Mouse (Mus musculus) kidney, postnatal 0 days (tissue): Measurements from ENCODE around the gene Cptp. TPM values are rescaled to one million over a fixed set of nuclear protein-coding genes. Genes with fewer than 3 reads are reported as not detected.

Source experiments
- ATAC-seq: fragments of 200-750 bp; cut with Nextera tagmentation; replicated peaks from 2 replicates; pipeline ENCODE4 v1.8.0; 2017; ENCODE audit warnings: low read depth, moderate number of reproducible peaks, moderate TSS enrichment, moderate library complexity; ENCODE audit not compliant: low FRiP score
- DNase-seq: peaks from one replicate; pipeline ENCODE4 v3.0.0-alpha.2; 2016; ENCODE audit warnings: low spot score
- H3K27ac ChIP-seq: fragments of 300-500 bp; sonication (generic); 2 replicates; pipeline ENCODE4 v1.5.1; 2014; ENCODE audit warnings: mild to moderate bottlenecking
- H3K27me3 ChIP-seq: fragments of 300-500 bp; sonication (generic); 2 replicates; pipeline ENCODE4 v1.6.1; 2014; ENCODE audit warnings: low read length, mixed read lengths; ENCODE audit not compliant: insufficient read depth
- H3K36me3 ChIP-seq: fragments of 300-500 bp; sonication (generic); 2 replicates; pipeline ENCODE4 v1.6.1; 2014; ENCODE audit warnings: low read length, mixed read lengths; ENCODE audit not compliant: insufficient read depth
- H3K4me1 ChIP-seq: fragments of 300-500 bp; sonication (generic); replicated peaks from 2 replicates; pipeline ENCODE4 v1.6.1; 2014; ENCODE audit warnings: antibody characterized with exemption, low read length, mixed read lengths; ENCODE audit not compliant: insufficient read depth
- H3K4me2 ChIP-seq: fragments of 300-500 bp; sonication (generic); 2 replicates; pipeline ENCODE4 v1.6.1; 2014; ENCODE audit warnings: mild to moderate bottlenecking, low read length, moderate library complexity, mixed read lengths
- H3K4me3 ChIP-seq: fragments of 300-500 bp; sonication (generic); replicated peaks from 2 replicates; pipeline ENCODE4 v1.5.1; 2014; ENCODE audit warnings: low read depth, low read length
- H3K9ac ChIP-seq: fragments of 300-500 bp; sonication (generic); 2 replicates; pipeline ENCODE4 v1.6.1; 2014; ENCODE audit warnings: low read depth, low read length
- H3K9me3 ChIP-seq: fragments of 300-500 bp; sonication (generic); replicated peaks from 2 replicates; pipeline ENCODE4 v1.6.1; 2016; ENCODE audit warnings: low read length, inconsistent platforms, mixed read lengths
- CTCF ChIP-seq: IDR thresholded peaks from 2 replicates; pipeline ENCODE4 v1.5.1; 2016; ENCODE audit warnings: antibody characterized with exemption, low read depth, mild to moderate bottlenecking, moderate library complexity
- WGBS: fragments of 180-500 bp; shearing (Covaris S2); extraction: QIAGEN DNeasy Blood & Tissue Kit; methylation state at CpG from one replicate; pipeline ENCODE4 v1.1.7; 2014; 5-methylcytosine and 5-hydroxymethylcytosine counted together
- polyA plus RNA-seq: library from polyadenylated mRNA; unstranded; fragments of >200 nt; fragmentation: Nextera tagmentation; extraction: Ambion mirVana; gene quantifications from 2 replicates; pipeline ENCODE4 v1.2.1, GENCODE M21; 2015

Cptp gene
- polyA plus RNA-seq, 1 experiment from 2014 or later = 14.8 TPM

DNA sequence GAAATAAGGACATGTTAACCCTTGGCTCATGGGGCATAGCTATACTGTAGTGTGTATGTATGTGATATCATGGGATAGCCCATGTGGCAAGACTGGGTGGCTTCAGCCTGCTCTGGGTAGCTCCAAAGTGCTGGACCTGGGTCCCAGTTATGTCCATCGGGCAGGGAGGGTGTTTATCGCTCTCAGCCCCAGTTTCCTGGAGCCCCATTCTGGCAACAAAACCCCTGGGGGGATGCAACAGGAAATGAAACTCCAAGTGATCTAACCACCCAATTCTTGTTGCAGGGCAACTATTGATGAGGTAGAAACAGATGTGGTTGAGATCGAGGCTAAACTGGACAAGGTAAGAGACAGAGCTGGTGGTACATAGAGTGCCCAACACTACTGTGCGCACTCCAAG is 26.6 kb upstream of the Cptp start:
- Histone ChIP-seq H3K4me2 (no peak overlapping the region), H3K4me3 (no peak overlapping the region), H3K27ac (no peak overlapping the region), H3K9ac (no peak overlapping the region), H3K9me3 (no peaks in the 10 kb centered on the region), H3K36me3 (peaks cover 12% of the 10 kb centered on the region), H3K4me1 (peaks cover 8% of the 10 kb centered on the region; the same call in 1 of the 2 replicates), H3K27me3 (no peaks in the 10 kb centered on the region)
- no peak for ATAC-seq
- 91% methylated on average over 4 of the region's 4 CpGs for WGBS
- DNase-seq = no peak
- no peak for TF ChIP-seq CTCF

DNA sequence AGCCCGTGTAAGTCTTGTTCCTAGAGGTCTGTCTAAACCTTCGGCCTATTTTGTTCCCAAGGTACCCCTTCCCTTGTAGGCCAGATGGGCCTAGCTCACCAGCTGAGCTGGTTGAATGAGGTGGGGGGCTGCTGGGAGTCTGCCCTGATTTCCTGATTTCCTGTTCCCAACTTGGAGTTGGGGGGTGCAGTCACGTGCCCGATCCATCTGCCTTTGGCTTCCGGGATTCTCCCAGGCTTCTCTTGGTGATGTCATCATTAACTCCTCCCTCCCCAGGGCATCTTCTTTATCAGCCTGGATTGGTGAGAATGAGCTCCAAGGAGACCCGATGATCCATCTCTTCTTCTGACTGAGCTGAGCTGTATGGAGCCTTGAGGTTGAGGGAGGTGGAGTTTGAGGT is 26.0 kb upstream of the Cptp start:
- no peak overlapping the region for H3K27ac ChIP-seq
- H3K27me3 ChIP-seq = no peaks in the 10 kb centered on the region
- TF ChIP-seq CTCF = no peak
- H3K4me2 ChIP-seq = peak overlapping the region; percentile 99
- H3K9me3 ChIP-seq = no peaks in the 10 kb centered on the region
- WGBS = 34% methylated on average over 6 of the region's 6 CpGs
- ATAC-seq (no peak), DNase-seq (peak; percentile 67)
- peaks cover 6% of the 10 kb centered on the region; the same call in 1 of the 2 replicates for H3K36me3 ChIP-seq
- H3K4me1 ChIP-seq = peaks cover 14% of the 10 kb centered on the region
- no peak overlapping the region for H3K4me3 ChIP-seq
- no peak overlapping the region for H3K9ac ChIP-seq

GRCm38 (mm10) chr4:155894311-155894881 is 25.2 kb upstream of the Cptp start:
- TF ChIP-seq CTCF = no peak
- DNase-seq (peak; percentile 33), ATAC-seq (no peak)
- no peak overlapping the region for H3K9ac ChIP-seq
- no peak overlapping the region for H3K27ac ChIP-seq
- WGBS = 31% methylated on average over 8 of the region's 8 CpGs
- H3K4me1 ChIP-seq = peaks cover 15% of the 10 kb centered on the region
- H3K4me2 ChIP-seq = peak overlapping the region; percentile 99
- no peaks in the 10 kb centered on the region for H3K9me3 ChIP-seq
- no peaks in the 10 kb centered on the region for H3K27me3 ChIP-seq
- no peak overlapping the region for H3K4me3 ChIP-seq
- H3K36me3 ChIP-seq = 0 out of 2 replicates have a peak, but pooled peaks cover 2% of the 10 kb centered on the region

DNA sequence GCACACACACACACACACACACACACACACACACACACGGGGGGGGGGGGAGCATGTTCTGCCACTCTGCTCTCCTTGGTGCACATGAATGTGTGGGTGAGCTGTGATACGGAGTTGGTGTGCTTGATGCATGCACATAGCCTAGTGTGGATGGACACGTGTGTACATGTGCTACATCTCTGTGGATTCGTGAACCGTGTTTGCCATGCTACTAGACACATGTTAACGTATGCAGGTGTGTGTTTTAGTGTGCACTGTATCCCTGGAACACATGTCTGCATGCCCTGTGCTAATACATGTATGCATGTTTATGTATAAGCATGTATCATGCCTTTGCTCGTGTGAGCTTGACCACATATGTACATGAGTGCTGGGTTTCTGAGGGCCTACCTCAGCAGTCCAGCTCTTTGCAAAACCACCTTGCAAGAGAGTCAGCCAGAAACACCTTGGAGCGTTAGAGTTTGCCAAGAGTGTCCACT is 24.0 kb upstream of the Cptp start:
- Histone ChIP-seq H3K4me3 (peak overlapping the region; percentile 70; the same call in 1 of the 2 replicates), H3K4me1 (peaks cover 15% of the 10 kb centered on the region)

DNA sequence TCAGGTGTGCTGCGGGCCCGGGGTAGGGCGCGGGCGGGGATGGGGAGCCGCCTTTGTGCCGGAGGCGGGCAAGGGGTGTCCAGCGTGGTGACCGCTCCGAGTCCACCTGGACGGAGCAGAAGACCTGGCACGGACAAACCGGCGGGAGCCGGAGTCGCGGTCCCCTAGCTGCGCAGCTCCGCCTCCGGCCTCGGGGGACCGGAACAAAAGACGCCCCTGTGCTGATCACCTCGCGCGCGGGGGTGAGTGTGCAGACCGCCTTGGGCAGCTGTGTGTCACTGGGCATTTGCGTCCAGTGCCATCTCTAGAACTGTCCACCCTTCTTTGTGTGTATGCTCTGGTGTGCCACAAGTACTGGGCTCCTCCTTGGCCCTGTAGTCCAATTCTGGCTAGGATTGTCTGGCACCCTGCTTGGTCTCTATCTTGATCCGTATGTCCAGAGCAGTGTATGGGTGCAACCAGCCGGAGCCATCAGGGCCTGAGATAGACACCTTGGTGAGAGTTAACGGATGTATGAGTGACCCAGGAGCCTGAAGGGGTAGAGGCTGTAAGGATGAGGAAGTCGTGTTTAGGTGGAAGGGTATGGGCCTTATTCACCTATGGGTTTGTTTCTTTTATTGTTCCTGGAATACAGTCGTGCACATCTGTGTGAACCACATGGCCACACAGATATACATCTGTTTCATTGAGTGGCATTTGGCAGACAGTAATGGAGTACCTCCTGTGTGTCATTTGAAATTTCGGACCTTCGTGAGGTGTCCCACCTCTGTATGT is 23.4 kb upstream of the Cptp start:
- peak overlapping the region; percentile 99 for H3K4me2 ChIP-seq
- peaks cover 15% of the 10 kb centered on the region for H3K4me1 ChIP-seq
- ATAC-seq (peak; percentile 45), DNase-seq (peak; percentile 24)
- H3K9ac ChIP-seq = peak overlapping the region; percentile 78
- no peak for TF ChIP-seq CTCF
- peak overlapping the region; percentile 94 for H3K27ac ChIP-seq
- H3K36me3 ChIP-seq = peaks cover 16% of the 10 kb centered on the region
- H3K27me3 ChIP-seq = no peaks in the 10 kb centered on the region
- peak overlapping the region; percentile 70 for H3K4me3 ChIP-seq
- no peaks in the 10 kb centered on the region for H3K9me3 ChIP-seq
- 5% methylated on average over 30 of the region's 37 CpGs for WGBS

More for the DNA sequence above, 24.0 kb upstream of the Cptp start:
- Histone ChIP-seq H3K27me3 (no peaks in the 10 kb centered on the region), H3K9ac (no peak overlapping the region), H3K27ac (no peak overlapping the region), H3K36me3 (peaks cover 10% of the 10 kb centered on the region; the same call in 1 of the 2 replicates), H3K9me3 (no peaks in the 10 kb centered on the region), H3K4me2 (peak overlapping the region; percentile 99)
- no peak for TF ChIP-seq CTCF
- DNase-seq = no peak
- ATAC-seq = no peak
- 71% methylated on average over 8 of the region's 8 CpGs for WGBS

DNA sequence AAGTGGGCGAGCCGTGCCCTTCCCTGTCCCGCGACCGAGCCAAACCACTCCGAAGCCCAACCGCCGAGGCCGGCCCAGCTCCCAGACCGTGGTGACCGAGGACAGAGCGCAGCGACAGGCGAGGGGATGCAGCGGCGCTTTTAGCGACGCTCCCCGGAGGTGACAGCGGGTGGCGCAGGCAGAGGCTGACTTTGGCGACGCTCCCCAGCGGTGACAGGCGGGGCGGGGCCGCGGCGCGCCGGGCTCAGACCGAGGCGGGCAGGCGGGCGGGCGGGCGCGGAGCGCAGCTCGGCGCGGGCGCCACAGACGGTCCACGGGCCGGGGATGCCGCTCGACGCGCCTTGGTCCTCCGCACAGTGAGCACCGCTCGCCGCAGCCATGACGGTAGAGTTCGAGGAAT is 22.8 kb upstream of the Cptp start:
- Histone ChIP-seq H3K4me2 (peak overlapping the region; percentile 99), H3K27me3 (no peaks in the 10 kb centered on the region), H3K36me3 (peaks cover 22% of the 10 kb centered on the region), H3K4me1 (peaks cover 15% of the 10 kb centered on the region), H3K27ac (peak overlapping the region; percentile 94), H3K9me3 (no peaks in the 10 kb centered on the region), H3K9ac (peak overlapping the region; percentile 78), H3K4me3 (peak overlapping the region; percentile 70)
- peak; percentile 92 for DNase-seq
- ATAC-seq = peak; percentile 89
- under 1% methylated on average over 56 of the region's 56 CpGs for WGBS
- peak; percentile 23; the same call in 1 of the 2 replicates for TF ChIP-seq CTCF
